Mouse (Mus musculus) spleen, adult 2 months (tissue): Measurements from ENCODE around the gene Ocm. TPM values are rescaled to one million over a fixed set of nuclear protein-coding genes. Genes with fewer than 3 reads are reported as not detected.
A peak's percentile ranks its signal among the peaks of the same experiment; 100 is the strongest.

Source experiments
- DNase-seq, 2 experiments: peaks; one replicate each; pipeline versions ENCODE4 v3.0.0 to v3.0.0-alpha.2; 2012 to 2021; ENCODE audit warnings: low spot score in 2 of 2, low read depth in 1 of 2
- H3K27ac ChIP-seq: fragments of 200-500 bp; 2 replicates; pipeline ENCODE4 v1.5.1; 2012; ENCODE audit warnings: low read length, inconsistent platforms; ENCODE audit not compliant: insufficient read depth
- H3K27me3 ChIP-seq: fragments of 200-500 bp; 2 replicates; pipeline ENCODE4 v1.6.1; 2012; ENCODE audit warnings: mild to moderate bottlenecking, moderate library complexity, low read length, inconsistent platforms; ENCODE audit not compliant: control insufficient read depth, insufficient read depth
- H3K36me3 ChIP-seq: fragments of 200-500 bp; 2 replicates; pipeline ENCODE4 v1.6.1; 2012; ENCODE audit warnings: mild to moderate bottlenecking, low read length, inconsistent platforms; ENCODE audit not compliant: control insufficient read depth, insufficient read depth
- H3K4me1 ChIP-seq: fragments of 200-500 bp; 2 replicates; pipeline ENCODE4 v1.6.1; 2011; ENCODE audit warnings: inconsistent platforms; ENCODE audit not compliant: control insufficient read depth, insufficient read depth, insufficient read length
- H3K4me3 ChIP-seq: fragments of 200-500 bp; 2 replicates; pipeline ENCODE4 v1.5.1; 2011; ENCODE audit warnings: mild to moderate bottlenecking, inconsistent platforms; ENCODE audit not compliant: insufficient read depth, insufficient read length; ENCODE audit errors: extremely low read depth
- CTCF ChIP-seq: fragments of 200-500 bp; IDR thresholded peaks from 2 replicates; pipeline ENCODE4 v1.5.1; 2011; ENCODE audit warnings: mild to moderate bottlenecking, inconsistent platforms; ENCODE audit not compliant: insufficient read depth, insufficient read length, insufficient replicate concordance; ENCODE audit errors: extremely low read depth
- POLR2A ChIP-seq: fragments of 200-500 bp; IDR thresholded peaks from 2 replicates; pipeline ENCODE4 v1.6.1; 2011; ENCODE audit warnings: low read depth, low read length, inconsistent platforms
- WGBS: fragments of 180-500 bp; shearing (Covaris S2); methylation state at CpG from one replicate; pipeline ENCODE4 v1.1.7; 2018; 5-methylcytosine and 5-hydroxymethylcytosine counted together
- polyA plus RNA-seq: library from polyadenylated mRNA; depleted of rRNA; stranded (reverse); fragments of >200 nt; gene quantifications from 2 replicates; pipeline ENCODE4 v1.2.3, GENCODE M21; 2012

The Ocm gene
- polyA plus RNA-seq, 1 experiment: not detected

DNA sequence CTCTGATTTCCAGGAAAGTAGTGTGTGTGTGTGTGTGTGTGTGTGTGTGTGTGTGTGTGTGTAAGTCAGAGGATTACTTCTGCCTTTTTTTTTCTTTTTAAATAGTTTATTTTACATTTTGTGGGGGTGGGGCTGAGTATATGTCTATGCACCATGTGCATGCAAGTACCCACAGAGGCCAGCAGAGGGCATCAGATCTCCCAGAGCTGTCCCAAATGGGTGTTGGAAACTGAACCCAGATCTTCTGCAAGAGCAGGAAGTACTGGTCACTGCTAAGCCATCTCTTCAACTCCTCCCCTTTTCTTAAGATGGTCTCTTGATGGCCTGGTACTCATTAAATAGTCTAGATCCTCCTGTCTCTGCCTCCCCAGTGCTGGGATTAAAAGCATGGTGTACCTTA lies 24.8 kb upstream of the Ocm start:
- peak; percentile 9; the same call in 1 of the 2 replicates for TF ChIP-seq CTCF
- no peak for TF ChIP-seq POLR2A
- Histone ChIP-seq H3K4me3 (no peak overlapping the region), H3K36me3 (no peaks in the 10 kb centered on the region), H3K27me3 (no peaks in the 10 kb centered on the region), H3K4me1 (peaks cover 4% of the 10 kb centered on the region; the same call in 1 of the 2 replicates), H3K27ac (no peak overlapping the region)
- DNase-seq: no peak

- Histone ChIP-seq H3K4me3 (no peak overlapping the region), H3K36me3 (no peaks in the 10 kb centered on the region), H3K27me3 (no peaks in the 10 kb centered on the region), H3K4me1 (peaks cover 4% of the 10 kb centered on the region; the same call in 1 of the 2 replicates), H3K27ac (no peak overlapping the region)
- TF ChIP-seq CTCF: no peak
- TF ChIP-seq POLR2A: no peak
- no peak for DNase-seq
- 62% methylated on average over 3 of the region's 3 CpGs for WGBS
Observed at GRCm38 (mm10) chr5:144049881-144050280, 23.4 kb upstream of the Ocm start.

- Histone ChIP-seq H3K36me3 (no peaks in the 10 kb centered on the region), H3K27me3 (no peaks in the 10 kb centered on the region), H3K4me3 (no peak overlapping the region), H3K4me1 (peaks cover 7% of the 10 kb centered on the region; the same call in 1 of the 2 replicates), H3K27ac (no peak overlapping the region)
- TF ChIP-seq CTCF: no peak
- TF ChIP-seq POLR2A: no peak
- DNase-seq: no peak
- 52% methylated on average over 13 of the region's 13 CpGs for WGBS
Observed at GRCm38 (mm10) chr5:144047324-144047723, 20.9 kb upstream of the Ocm start.

GRCm38 (mm10) chr5:144043166-144043565 lies 16.7 kb upstream of the Ocm start:
- TF ChIP-seq POLR2A (no peak), CTCF (no peak)
- Histone ChIP-seq H3K36me3 (no peaks in the 10 kb centered on the region), H3K27ac (no peak overlapping the region), H3K4me1 (peaks cover 7% of the 10 kb centered on the region; the same call in 1 of the 2 replicates), H3K27me3 (no peaks in the 10 kb centered on the region), H3K4me3 (no peak overlapping the region)
- 51% methylated on average over 11 of the region's 11 CpGs for WGBS
- no peak for DNase-seq

- 42% methylated on average over 11 of the region's 11 CpGs for WGBS
- no peaks in the 10 kb centered on the region for H3K36me3 ChIP-seq
- peak; percentile 33 to 60 for DNase-seq
- TF ChIP-seq CTCF (peak; percentile 95; the same call in 1 of the 2 replicates), POLR2A (no peak)
- H3K4me3 ChIP-seq: no peak overlapping the region
- H3K4me1 ChIP-seq: peaks cover 3% of the 10 kb centered on the region; the same call in 1 of the 2 replicates
- H3K27me3 ChIP-seq: no peaks in the 10 kb centered on the region
- H3K27ac ChIP-seq: no peak overlapping the region
Observed at GRCm38 (mm10) chr5:144040720-144041364, 14.4 kb upstream of the Ocm start.

- no peak for DNase-seq
- Histone ChIP-seq H3K4me3 (no peak overlapping the region), H3K27ac (no peak overlapping the region), H3K36me3 (no peaks in the 10 kb centered on the region), H3K27me3 (no peaks in the 10 kb centered on the region), H3K4me1 (peaks cover 3% of the 10 kb centered on the region; the same call in 1 of the 2 replicates)
- no peak for TF ChIP-seq POLR2A
- TF ChIP-seq CTCF: no peak
- 85% methylated on average over 5 of the region's 5 CpGs for WGBS
Observed at GRCm38 (mm10) chr5:144039886-144040285, 13.4 kb upstream of the Ocm start.

DNA sequence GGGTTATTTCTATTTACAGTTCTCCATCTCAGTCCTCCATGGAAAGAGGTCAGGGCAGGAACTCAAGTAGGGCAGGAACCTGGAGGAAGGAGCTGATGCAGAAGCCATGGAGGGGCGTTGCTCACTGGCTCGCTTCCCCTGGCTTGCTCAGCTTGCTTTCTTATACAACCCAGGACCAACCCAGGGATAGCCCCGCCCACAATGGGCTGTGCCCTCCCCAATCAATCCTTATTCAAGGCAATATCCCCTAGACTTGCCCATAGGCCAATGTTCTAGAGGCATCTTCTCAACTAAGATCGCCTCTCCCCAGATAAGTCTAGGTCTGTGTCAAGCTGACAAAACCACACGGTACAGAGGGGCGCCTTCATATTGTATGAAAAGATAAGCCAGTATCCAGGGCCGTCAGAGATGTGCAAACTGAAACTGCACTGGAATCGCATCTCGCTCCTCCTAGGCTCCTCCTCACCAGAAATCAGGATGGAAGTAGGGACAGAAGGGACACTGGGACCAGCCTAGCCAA lies 12.7 kb upstream of the Ocm start:
- WGBS: 79% methylated on average over 9 of the region's 9 CpGs
- H3K27ac ChIP-seq: no peak overlapping the region
- H3K4me1 ChIP-seq: peaks cover 3% of the 10 kb centered on the region; the same call in 1 of the 2 replicates
- no peak for TF ChIP-seq CTCF
- no peak for TF ChIP-seq POLR2A
- no peaks in the 10 kb centered on the region for H3K36me3 ChIP-seq
- H3K4me3 ChIP-seq: no peak overlapping the region
- no peaks in the 10 kb centered on the region for H3K27me3 ChIP-seq
- no peak for DNase-seq
